Mouse (Mus musculus) stomach, embryonic 14.5 days (tissue): ENCODE measurements around the gene Gm17334. TPM values are rescaled to one million over a fixed set of nuclear protein-coding genes. Genes with fewer than 3 reads are reported as not detected.
A peak's percentile ranks its signal among the peaks of the same experiment; 100 is the strongest.

Experiments used
- ATAC-seq: fragments of 200-750 bp; cut with Nextera tagmentation; 2 replicates; pipeline ENCODE4 v1.8.0; 2017; ENCODE audit warnings: low read depth, moderate TSS enrichment; ENCODE audit not compliant: insufficient number of reproducible peaks, insufficient read depth, low FRiP score
- H3K27ac ChIP-seq: fragments of 300-500 bp; sonication (generic); 2 replicates; pipeline ENCODE4 v1.5.1; 2014; ENCODE audit warnings: mild to moderate bottlenecking, low read length, moderate library complexity, mixed read lengths
- H3K27me3 ChIP-seq: fragments of 300-500 bp; sonication (generic); 2 replicates; pipeline ENCODE4 v1.6.1; 2014; ENCODE audit warnings: low read length, control low read depth, mixed read lengths; ENCODE audit not compliant: control insufficient read depth, insufficient read depth
- H3K36me3 ChIP-seq: fragments of 300-500 bp; sonication (generic); 2 replicates; pipeline ENCODE4 v1.6.1; 2014; ENCODE audit warnings: mild to moderate bottlenecking, control low read depth, low read length, moderate library complexity, mixed read lengths; ENCODE audit not compliant: control insufficient read depth, insufficient read depth
- H3K4me1 ChIP-seq: fragments of 300-500 bp; sonication (generic); 2 replicates; pipeline ENCODE4 v1.6.1; 2014; ENCODE audit warnings: low read length, control low read depth, mixed read lengths; ENCODE audit not compliant: control insufficient read depth, insufficient read depth
- H3K4me2 ChIP-seq: fragments of 300-500 bp; sonication (generic); replicated peaks from 2 replicates; pipeline ENCODE4 v1.6.1; 2014; ENCODE audit warnings: low read depth, low read length, control low read depth
- H3K4me3 ChIP-seq: fragments of 300-500 bp; sonication (generic); 2 replicates; pipeline ENCODE4 v1.5.1; 2014; ENCODE audit warnings: low read depth, low read length, control low read depth
- H3K9ac ChIP-seq: fragments of 300-500 bp; sonication (generic); replicated peaks from 2 replicates; pipeline ENCODE4 v1.6.1; 2014; ENCODE audit warnings: low read depth, mild to moderate bottlenecking, control low read depth, low read length, moderate library complexity, mixed read lengths
- H3K9me3 ChIP-seq: fragments of 300-500 bp; sonication (generic); 2 replicates; pipeline ENCODE4 v1.6.1; 2016; ENCODE audit warnings: low read depth, low read length, control low read depth; ENCODE audit not compliant: control insufficient read depth
- WGBS: fragments of 180-500 bp; shearing (Covaris S2); extraction: QIAGEN DNeasy Blood & Tissue Kit; methylation state at CpG from one replicate; pipeline ENCODE4 v1.1.7; 2014; 5-methylcytosine and 5-hydroxymethylcytosine counted together
- polyA plus RNA-seq: library from polyadenylated mRNA; unstranded; fragments of >200 nt; fragmentation: Nextera tagmentation; extraction: Ambion mirVana; gene quantifications from 2 replicates; pipeline ENCODE4 v1.2.1, GENCODE M21; 2014

Gm17334 gene
- polyA plus RNA-seq, 1 experiment from 2014 or later = 0.46 TPM

GRCm38 (mm10) chr11:53803093-53803492 lies 30.1 kb upstream of the Gm17334 start:
- no peak overlapping the region for H3K4me3 ChIP-seq
- no peaks in the 10 kb centered on the region for H3K9me3 ChIP-seq
- H3K4me1 ChIP-seq = 0 out of 2 replicates have a peak, but pooled peaks cover 1% of the 10 kb centered on the region
- no peak overlapping the region for H3K4me2 ChIP-seq
- no peaks in the 10 kb centered on the region for H3K36me3 ChIP-seq
- H3K27me3 ChIP-seq = no peaks in the 10 kb centered on the region
- 72% methylated on average over 12 of the region's 12 CpGs for WGBS
- H3K9ac ChIP-seq = no peak overlapping the region
- no peak for ATAC-seq
- no peak overlapping the region for H3K27ac ChIP-seq

GRCm38 (mm10) chr11:53800975-53801374 lies 28.0 kb upstream of the Gm17334 start:
- H3K9me3 ChIP-seq = no peaks in the 10 kb centered on the region
- peaks cover 18% of the 10 kb centered on the region for H3K4me1 ChIP-seq
- no peaks in the 10 kb centered on the region for H3K36me3 ChIP-seq
- no peak overlapping the region for H3K4me3 ChIP-seq
- no peak for ATAC-seq
- no peak overlapping the region for H3K27ac ChIP-seq
- no peaks in the 10 kb centered on the region for H3K27me3 ChIP-seq
- no peak overlapping the region for H3K9ac ChIP-seq
- WGBS = 83% methylated on average over 5 of the region's 5 CpGs
- no peak overlapping the region for H3K4me2 ChIP-seq

- peaks cover 27% of the 10 kb centered on the region for H3K4me1 ChIP-seq
- no peak overlapping the region for H3K4me2 ChIP-seq
- 58% methylated on average over 4 of the region's 4 CpGs for WGBS
- H3K36me3 ChIP-seq = no peaks in the 10 kb centered on the region
- H3K9me3 ChIP-seq = no peaks in the 10 kb centered on the region
- no peak overlapping the region for H3K4me3 ChIP-seq
- H3K27ac ChIP-seq = no peak overlapping the region
- no peak for ATAC-seq
- no peak overlapping the region for H3K9ac ChIP-seq
- no peaks in the 10 kb centered on the region for H3K27me3 ChIP-seq
Observed at GRCm38 (mm10) chr11:53800036-53800435, 27.0 kb upstream of the Gm17334 start.

GRCm38 (mm10) chr11:53798041-53798711 lies 25.2 kb upstream of the Gm17334 start:
- H3K4me3 ChIP-seq = no peak overlapping the region
- H3K27ac ChIP-seq = no peak overlapping the region
- H3K36me3 ChIP-seq = no peaks in the 10 kb centered on the region
- H3K4me1 ChIP-seq = peaks cover 33% of the 10 kb centered on the region
- ATAC-seq = no peak
- H3K27me3 ChIP-seq = no peaks in the 10 kb centered on the region
- WGBS = 84% methylated on average over 10 of the region's 10 CpGs
- H3K9ac ChIP-seq = no peak overlapping the region
- H3K4me2 ChIP-seq = no peak overlapping the region
- H3K9me3 ChIP-seq = no peaks in the 10 kb centered on the region

- ATAC-seq = no peak
- peaks cover 33% of the 10 kb centered on the region for H3K4me1 ChIP-seq
- H3K27me3 ChIP-seq = no peaks in the 10 kb centered on the region
- H3K27ac ChIP-seq = no peak overlapping the region
- no peak overlapping the region for H3K9ac ChIP-seq
- no peaks in the 10 kb centered on the region for H3K9me3 ChIP-seq
- no peak overlapping the region for H3K4me2 ChIP-seq
- WGBS = 43% methylated on average over 6 of the region's 6 CpGs
- H3K4me3 ChIP-seq = no peak overlapping the region
- no peaks in the 10 kb centered on the region for H3K36me3 ChIP-seq
Observed at GRCm38 (mm10) chr11:53797386-53797920, 24.5 kb upstream of the Gm17334 start.

GRCm38 (mm10) chr11:53796409-53797151 lies 23.6 kb upstream of the Gm17334 start:
- ATAC-seq = no peak

GRCm38 (mm10) chr11:53795813-53796212 lies 22.8 kb upstream of the Gm17334 start:
- H3K4me3 ChIP-seq = no peak overlapping the region
- no peaks in the 10 kb centered on the region for H3K9me3 ChIP-seq
- H3K4me2 ChIP-seq = no peak overlapping the region
- WGBS = 59% methylated on average over 8 of the region's 8 CpGs
- H3K27me3 ChIP-seq = no peaks in the 10 kb centered on the region
- peaks cover 33% of the 10 kb centered on the region for H3K4me1 ChIP-seq
- H3K27ac ChIP-seq = peak overlapping the region; percentile 0; the same call in 1 of the 2 replicates
- no peak for ATAC-seq
- no peaks in the 10 kb centered on the region for H3K36me3 ChIP-seq
- H3K9ac ChIP-seq = no peak overlapping the region

More at GRCm38 (mm10) chr11:53796409-53797151, 23.6 kb upstream of the Gm17334 start:
- H3K4me3 ChIP-seq = no peak overlapping the region
- peak overlapping the region; percentile 21; the same call in 1 of the 2 replicates for H3K27ac ChIP-seq
- 0 out of 2 replicates have a peak overlapping the region, but pooled peaks have one; percentile 5 for H3K4me2 ChIP-seq
- H3K4me1 ChIP-seq = peaks cover 33% of the 10 kb centered on the region
- H3K9me3 ChIP-seq = no peaks in the 10 kb centered on the region
- WGBS = 38% methylated on average over 12 of the region's 12 CpGs
- no peaks in the 10 kb centered on the region for H3K27me3 ChIP-seq
- no peaks in the 10 kb centered on the region for H3K36me3 ChIP-seq
- H3K9ac ChIP-seq = no peak overlapping the region

GRCm38 (mm10) chr11:53794671-53795557 lies 21.9 kb upstream of the Gm17334 start:
- H3K9ac ChIP-seq = no peak overlapping the region
- H3K4me2 ChIP-seq = no peak overlapping the region; the same call in 1 of the 2 replicates
- H3K9me3 ChIP-seq = peaks cover 2% of the 10 kb centered on the region; the same call in 1 of the 2 replicates
- no peak overlapping the region for H3K4me3 ChIP-seq
- WGBS = 32% methylated on average over 25 of the region's 25 CpGs
- peak overlapping the region; percentile 81; the same call in 1 of the 2 replicates for H3K27ac ChIP-seq
- H3K27me3 ChIP-seq = no peaks in the 10 kb centered on the region
- H3K4me1 ChIP-seq = peaks cover 33% of the 10 kb centered on the region
- H3K36me3 ChIP-seq = no peaks in the 10 kb centered on the region
- ATAC-seq = peak; percentile 43; the same call in 1 of the 2 replicates
